Mouse (Mus musculus) right cerebral cortex, postnatal 10 days (tissue): Measurements from ENCODE around the gene Stt3b.

Experiments
- DNase-seq, 2 experiments: peaks; one replicate each; pipeline ENCODE4 v3.0.0; 2021; ENCODE audit warnings: low spot score in 2 of 2

Gene Stt3b

DNA sequence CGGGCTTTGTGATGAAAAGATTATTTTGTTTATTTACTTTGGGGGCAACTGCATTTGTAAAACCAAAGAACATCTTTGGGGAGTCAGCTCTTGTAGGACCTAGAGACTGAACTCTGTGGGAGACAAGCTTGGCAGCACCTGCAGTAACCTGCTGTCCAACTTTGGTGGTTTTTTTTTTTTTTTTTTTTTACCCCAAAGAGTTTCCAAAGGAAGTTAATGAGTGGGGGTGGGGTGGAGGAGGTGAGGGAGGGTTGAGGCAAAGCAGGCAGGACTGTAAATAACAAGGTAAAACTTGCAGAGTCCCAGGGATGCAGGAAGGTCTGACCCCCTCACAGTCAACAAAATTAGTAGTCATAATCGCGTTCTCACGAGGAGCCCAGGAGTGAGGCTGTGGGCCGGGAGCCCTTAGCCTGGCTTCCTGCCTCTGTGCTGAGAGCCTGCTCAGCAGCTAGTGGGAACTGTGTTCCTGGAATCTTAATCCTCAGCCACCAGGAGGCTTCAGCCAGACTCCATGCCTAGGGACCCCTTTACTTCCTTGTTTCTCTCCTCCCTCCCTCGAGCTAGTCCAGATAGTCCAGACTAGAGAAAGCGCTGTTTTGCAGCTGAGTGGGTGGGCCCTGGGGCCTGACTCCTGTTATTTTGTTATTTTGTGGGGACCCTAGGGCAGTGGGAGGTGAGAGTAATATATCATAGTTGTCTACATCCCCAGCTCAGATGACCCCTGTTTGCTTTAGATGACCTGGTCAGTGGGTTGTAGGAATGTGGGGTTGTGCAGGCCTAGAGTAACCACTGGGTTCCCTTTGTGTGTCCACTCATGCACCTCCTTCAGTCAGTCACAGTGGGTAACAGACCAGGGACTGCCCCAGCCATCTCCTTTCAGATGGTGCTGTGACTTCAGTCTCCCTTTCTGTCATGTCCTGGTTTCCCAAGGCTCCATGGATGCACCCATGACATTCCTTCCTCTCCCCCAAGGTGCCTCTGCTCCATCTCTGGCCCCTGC, 95.3 kb downstream of the Stt3b start:
- DNase-seq: no peak

DNA sequence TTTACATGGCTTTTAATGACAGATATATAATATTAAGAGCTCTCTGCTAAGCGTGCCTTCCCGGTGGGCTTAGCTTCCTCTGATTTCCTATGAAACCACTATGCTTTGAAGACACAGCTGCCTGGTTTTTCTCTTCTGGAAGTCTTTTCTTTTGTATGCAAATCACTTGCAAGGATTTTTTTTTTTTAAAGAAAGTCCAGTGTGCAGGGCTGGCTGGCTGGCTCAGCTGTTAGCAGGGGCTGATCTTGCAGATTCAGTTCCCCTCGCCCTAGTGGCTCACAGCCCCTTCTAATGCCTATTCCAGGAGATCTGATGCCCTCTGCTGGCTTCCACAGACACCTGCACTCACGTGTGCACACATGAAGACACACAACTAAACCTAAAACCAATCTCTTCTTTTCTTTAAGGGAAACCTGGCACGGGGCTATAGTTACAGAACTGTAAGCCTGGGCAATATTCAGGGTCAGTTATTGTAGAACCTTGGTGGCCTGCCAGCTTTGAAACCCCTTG, 96.4 kb downstream of the Stt3b start:
- DNase-seq: no peak

DNA sequence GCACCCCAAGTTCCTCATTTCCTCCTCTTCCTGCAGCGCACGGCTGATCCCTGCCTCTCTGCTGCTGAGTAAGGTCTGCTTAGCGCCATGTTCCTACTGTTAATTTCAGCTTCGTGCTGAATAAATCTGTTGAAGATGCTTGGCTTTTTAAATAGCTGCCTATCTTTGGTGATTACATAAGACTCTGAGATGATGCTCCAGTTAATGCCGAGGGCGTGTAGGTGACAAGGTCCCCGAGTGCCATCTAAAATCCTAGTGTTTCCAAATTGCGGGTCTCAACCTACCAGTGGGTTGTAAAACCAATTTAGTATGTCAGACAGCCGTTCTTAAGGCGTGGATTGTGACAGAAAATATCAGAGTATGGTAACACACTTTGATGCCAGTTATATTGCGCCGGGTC, 99.7 kb downstream of the Stt3b start:
- DNase-seq: no peak

DNA sequence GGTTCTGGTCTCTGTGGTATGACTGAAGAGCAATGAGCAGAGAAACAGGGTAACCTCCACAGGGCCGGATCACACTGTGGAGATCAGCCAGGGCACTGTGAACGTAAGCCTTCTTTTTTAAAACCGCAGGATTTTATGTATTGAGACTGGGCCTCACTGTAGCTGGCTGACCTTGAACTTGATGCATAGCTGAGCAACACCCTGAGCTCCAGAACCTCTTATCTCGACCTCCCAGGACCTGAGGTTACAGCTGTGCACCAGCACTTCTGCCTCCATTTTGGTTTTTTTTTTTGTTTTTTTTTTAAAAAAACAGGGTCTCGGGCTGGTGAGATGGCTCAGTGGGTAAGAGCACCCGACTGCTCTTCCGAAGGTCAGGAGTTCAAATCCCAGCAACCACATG, 100.5 kb downstream of the Stt3b start:
- no peak for DNase-seq

DNA sequence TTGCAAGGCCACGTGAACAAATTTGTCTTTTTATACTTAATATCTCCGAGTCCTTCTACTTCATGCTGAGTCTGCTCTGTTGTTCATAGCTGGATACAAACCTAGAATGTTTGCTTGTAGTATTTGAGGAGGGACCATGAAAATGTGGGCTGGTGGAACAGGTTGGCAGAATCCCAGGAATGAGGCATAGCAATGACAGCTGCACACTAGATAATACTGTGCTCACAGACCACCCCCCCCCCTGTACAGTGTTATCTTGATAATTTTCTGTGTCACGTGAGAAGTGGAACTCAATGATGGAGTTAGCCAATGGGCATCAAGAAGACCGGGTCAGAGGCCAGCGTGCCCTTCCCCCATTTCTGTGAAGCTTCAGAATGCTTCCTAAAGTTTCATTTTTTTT, 104.0 kb downstream of the Stt3b start:
- DNase-seq: peak; percentile 41 to 55

DNA sequence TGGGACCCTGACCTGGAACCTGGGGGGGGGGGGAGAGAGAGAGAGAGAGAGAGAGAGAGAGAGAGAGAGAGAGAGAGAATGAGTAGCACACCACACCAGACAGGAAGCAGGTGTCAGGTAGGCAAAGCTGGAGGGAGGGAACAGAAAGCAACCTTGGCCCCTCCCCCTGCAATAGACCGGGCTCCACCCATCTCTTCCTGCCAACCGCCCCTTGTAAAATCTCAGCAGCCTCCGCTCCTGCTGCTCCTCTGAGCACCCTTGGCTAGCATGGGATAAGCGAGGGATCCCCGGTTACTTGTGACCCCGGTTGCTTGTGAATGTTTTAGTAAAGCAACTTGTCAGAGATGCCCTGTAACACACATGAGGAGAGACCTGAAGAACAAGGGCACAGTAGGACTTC, 104.7 kb downstream of the Stt3b start:
- no peak for DNase-seq

DNA sequence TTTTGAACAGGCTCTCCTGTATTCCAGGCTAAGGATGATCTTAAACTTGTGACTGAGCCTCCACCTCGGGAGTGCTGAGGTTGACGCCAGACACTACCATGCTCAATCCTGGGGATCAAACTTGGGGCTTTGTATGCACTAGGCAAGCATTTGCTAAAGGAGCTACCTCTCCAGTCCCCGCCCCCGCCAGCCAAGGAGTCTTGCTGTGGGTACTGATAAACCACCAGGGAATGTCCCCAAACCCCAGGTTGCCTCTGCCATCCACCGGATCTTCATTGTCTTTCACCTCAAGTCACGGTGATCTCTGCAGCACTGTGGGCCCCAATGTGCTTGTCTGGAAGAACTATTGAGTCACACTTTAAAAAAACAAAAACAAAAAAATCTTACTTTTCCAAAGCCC, 107.1 kb downstream of the Stt3b start:
- DNase-seq: no peak

DNA sequence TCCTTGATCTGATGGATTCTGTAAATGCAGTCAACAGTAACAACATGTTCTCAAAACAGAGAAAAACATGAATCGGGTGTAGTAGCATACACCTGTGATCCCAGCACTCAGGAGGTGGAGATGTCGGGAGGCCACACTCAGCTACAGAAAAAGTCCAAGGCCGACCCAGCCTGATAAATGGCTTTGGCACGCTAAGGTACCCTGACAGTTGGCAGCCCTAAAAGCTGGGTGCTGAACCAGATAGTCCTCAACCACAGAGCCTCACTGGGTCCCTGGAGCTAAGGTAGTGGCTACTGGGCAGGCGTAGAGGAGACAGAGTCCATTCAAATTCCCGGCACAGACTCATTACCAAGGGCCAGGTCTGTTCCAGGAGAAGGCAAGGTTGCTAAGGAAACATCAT, 109.0 kb downstream of the Stt3b start:
- no peak for DNase-seq

DNA sequence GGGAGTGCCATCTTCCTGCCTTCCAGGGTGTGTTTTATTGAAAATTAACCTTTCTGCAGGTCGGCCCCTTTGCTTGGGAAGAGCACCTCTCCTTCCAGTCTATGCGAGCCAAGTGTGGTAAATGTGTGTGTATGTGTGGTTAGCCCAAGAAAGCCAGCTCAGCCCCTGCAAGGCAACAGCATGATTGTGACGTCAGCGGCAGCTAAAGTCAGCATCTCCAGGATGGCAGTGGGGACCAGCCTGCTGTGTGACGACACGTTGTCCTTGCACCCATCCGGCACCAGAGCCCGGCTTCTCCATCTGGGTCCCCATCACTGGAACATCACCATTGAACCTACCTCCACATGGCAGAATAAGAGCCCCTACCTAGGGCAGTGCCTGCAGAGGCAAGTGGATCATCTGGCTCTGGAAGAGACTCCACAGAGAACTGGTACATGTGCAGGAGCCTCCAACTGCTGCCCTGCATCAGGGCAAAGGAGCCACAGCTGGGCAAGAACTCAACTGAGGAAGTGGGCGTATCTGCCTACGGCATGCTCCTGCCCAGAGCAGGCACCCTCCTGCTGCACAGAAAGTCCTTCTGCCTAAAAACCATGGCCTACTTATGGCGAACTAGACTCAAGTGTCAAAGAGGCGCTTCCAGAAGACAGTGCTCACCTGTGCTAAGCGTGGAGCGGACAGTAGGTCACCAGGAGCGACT, 109.9 kb downstream of the Stt3b start:
- no peak for DNase-seq

DNA sequence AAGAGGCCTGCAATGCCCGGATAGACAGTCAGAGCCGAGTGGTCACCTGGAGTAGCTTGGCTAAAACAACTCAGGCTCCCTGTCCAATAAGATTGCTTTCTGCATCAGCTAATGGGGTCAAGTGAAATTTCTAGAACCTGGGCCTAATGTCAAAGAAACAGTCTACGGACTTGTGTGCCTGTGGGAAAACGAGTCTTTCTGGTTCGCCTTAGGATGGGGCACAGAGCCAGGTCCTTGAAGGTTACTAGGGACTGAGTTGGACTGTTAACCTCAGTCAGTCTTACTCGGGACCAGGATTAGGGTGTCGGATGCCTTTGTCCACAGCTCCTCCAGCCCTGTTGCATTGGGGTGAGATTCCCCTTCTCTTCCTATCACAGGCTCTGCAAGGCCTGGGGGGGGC, 113.1 kb downstream of the Stt3b start:
- DNase-seq: no peak

DNA sequence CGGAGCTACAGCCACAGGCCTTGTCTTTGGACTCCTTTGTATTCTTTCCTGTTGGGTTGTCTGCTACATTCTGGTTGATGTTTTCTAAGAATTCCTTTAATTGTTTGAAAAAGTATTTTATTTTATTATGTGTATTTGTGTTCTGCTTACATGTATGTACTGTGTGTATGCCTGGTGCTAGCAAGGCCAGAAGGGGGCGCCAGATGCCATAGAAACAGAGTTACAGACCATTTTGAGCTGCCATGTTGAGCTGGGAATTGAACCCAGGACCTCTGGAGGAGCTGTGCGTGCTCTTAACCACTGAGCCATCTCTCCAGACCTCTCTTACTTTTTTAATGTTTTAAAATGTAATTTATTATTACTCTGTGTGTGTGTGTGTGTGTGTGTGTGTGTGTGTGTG, 117.3 kb downstream of the Stt3b start:
- no peak for DNase-seq
